Mouse (Mus musculus): ENCODE data around the gene Trim30b.
"Not testable (repeated sequence)": the region's sequence is repeated elsewhere in the genome, so short reads cannot be mapped to it uniquely, and the experiment has no call there.

Gene Trim30b

GRCm38 (mm10) chr7:104369736-104370414 is at the start of gene Trim30b:
Gene Trim30b, minus strand, starts transcription at chr7:104369884.
- DNase-seq = no peak

DNA sequence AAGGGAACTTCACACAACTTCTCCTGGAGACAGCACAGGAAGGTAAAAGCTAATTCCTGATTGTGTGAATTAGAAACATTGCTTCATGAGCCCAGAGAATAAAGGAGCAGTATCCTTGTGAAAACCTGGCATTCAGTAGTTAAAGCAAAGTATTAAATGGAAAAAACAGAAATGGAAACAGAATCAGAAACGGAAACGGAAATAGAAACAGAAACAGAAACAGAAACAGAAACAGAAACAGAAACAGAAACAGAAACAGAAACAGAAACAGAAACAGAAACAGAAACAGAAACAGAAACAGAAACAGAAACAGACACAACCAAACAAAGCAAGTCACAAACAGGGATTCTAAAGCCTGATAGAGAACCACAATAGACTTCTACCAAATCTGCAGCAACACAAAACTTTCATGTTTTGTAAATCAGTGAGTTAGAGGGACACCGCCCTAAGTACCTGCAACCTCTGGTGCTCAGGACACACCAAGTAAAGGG is 34.8 kb upstream of the Trim30b start:
- no peak for DNase-seq

- DNase-seq = no peak
Observed at GRCm38 (mm10) chr7:104401140-104401539, 31.5 kb upstream of the Trim30b start.

- DNase-seq = no peak
Observed at GRCm38 (mm10) chr7:104400698-104401097, 31.0 kb upstream of the Trim30b start, which contains the start of gene Trim30c. Gene Trim30c, minus strand, starts transcription at chr7:104400837.

GRCm38 (mm10) chr7:104398492-104398891 is 28.8 kb upstream of the Trim30b start:
- DNase-seq = no peak

DNA sequence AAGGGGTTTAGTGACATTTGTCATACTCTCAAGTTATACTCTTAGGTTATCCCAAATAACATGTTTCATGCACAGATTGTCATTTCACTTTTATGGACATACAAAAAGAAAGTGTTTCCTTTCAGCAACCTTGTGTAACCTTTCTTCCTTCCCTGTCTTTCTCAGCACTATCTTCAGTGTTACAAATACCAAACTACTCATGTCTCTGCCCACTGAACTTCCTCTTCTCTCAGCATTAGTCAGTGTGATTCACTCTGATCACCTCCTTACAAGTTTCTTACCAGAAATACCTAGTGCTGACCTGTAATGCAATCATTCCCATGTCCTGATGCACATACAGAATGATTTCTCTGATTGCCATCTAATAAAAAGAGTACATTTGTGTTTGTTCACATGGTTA is 3.3 kb downstream of the Trim30b start:
- no peak for DNase-seq

GRCm38 (mm10) chr7:104353600-104353967 is 16.1 kb downstream of the Trim30b start:
- no peak for DNase-seq

- peak in 1 of 2 experiments; percentile 1 for DNase-seq
Observed at GRCm38 (mm10) chr7:104352717-104353599, 16.7 kb downstream of the Trim30b start, which contains the start of gene Trim12c. Gene Trim12c, minus strand, starts transcription at chr7:104353362.

- not testable (repeated sequence) for DNase-seq
Observed at GRCm38 (mm10) chr7:104348043-104348442, 21.6 kb downstream of the Trim30b start.

DNA sequence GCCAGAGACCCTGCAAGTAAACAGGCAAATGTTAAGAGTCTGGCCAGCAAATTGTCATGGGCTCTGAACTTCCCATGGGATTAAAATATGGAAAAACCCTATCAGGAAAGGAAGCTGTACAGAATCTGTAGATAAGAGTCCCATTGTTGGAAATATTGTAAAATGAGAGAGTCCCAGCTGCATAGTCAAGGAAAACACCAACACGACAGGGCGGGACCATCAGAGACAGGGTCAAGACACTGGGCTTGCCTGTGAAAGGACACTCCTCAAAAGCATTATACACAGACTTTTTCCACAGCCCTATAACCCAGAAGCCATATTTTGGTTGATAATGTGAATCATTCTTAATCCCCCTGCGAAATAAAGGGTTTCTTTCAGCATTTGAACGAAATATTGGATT is 28.9 kb downstream of the Trim30b start:
- not testable (repeated sequence) for DNase-seq

DNA sequence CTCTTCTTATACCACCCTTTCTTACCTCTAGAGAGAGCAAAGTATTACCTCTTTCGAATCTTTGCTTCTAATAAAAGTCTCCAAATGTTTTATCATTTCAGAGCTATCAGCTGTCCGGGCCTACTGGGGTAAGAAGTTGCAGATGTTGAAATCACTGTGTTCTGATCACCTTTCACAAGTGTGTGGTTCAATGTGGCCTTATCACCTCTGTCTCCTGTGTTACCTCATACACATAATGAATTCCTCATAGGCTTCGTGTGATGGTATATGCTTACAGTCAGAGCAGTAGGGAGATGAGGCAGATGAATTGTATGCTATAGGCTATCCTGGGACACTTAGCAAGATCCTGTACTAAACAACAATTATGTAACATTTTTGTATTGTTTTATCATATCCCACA is 34.1 kb downstream of the Trim30b start:
- not testable (repeated sequence) for DNase-seq

- DNase-seq = not testable (repeated sequence)
Observed at GRCm38 (mm10) chr7:104329171-104329570, 40.5 kb downstream of the Trim30b start, which contains the start of gene Trim34b. Gene Trim34b, plus strand, starts transcription at chr7:104329471.

DNA sequence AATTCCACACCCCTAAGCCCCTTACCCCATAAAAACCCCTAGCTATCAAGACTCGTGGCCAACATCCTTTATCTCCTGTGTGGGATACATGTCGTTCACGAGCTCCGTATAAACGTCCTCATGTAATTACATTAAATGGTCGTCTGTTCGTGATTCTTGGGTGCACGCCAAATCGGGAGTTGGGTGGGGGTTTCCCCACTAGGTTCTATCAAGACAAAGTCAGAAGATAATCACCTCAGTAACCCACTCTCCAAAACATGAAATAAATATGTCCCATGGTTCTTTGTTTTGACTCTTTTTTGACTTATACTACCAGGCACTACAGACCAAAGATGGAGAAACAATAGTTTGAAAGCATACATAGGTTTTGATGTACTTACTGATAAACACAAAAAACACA is 47.7 kb downstream of the Trim30b start:
- DNase-seq = no peak

- DNase-seq = not testable (repeated sequence)
Observed at GRCm38 (mm10) chr7:104315369-104316080, 54.2 kb downstream of the Trim30b start, which contains the start of gene Trim12a. Gene Trim12a, minus strand, starts transcription at chr7:104315466.

- no peak for DNase-seq
Observed at GRCm38 (mm10) chr7:104314796-104315353, 54.8 kb downstream of the Trim30b start.

Data from cerebellum, adult 18-20 months (tissue).